Mouse (Mus musculus) ES-Bruce4 (cell line): Measurements from ENCODE around the gene Pofut1.

Experiments used
- CTCF ChIP-seq: IDR thresholded peaks from one replicate; pipeline ENCODE4 v1.8.1; 2011; ENCODE audit warnings: low read depth, low read length
- EP300 ChIP-seq: IDR thresholded peaks from 2 replicates; pipeline ENCODE4 v1.6.1; 2011; ENCODE audit warnings: low read depth, low read length; ENCODE audit not compliant: insufficient read depth
- POLR2A ChIP-seq: IDR thresholded peaks from one replicate; pipeline ENCODE4 v1.8.1; 2011; ENCODE audit warnings: low read length; ENCODE audit not compliant: insufficient read depth

DNA sequence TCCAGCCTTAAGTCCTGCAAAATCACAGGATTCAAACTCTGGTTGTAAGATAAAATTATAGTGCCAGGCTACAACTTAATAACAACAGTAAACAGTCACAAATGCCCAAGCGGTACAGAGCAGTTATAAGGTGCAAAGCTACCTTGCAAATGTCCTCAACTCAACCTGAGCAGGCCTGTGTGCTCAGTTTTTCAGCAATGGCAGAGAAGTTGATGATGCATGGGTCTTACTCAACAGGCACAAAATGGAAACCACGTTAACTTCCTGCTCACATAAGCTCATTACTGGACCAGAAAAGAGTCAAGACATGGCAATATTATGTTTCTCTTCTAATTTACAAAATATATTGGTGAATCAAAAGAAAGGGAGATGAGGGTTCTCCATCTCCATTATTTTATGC lies 18.8 kb upstream of the Pofut1 start:
- TF ChIP-seq CTCF (no peak), POLR2A (no peak), EP300 (no peak)
